Mouse (Mus musculus): Measurements from ENCODE around the gene 2410002F23Rik. TPM values are rescaled to one million over a fixed set of nuclear protein-coding genes. Genes with fewer than 3 reads are reported as not detected.

Gene 2410002F23Rik
- polyA plus RNA-seq (2014; fragmentation: Illumina TruSeq; extraction: RNeasy Lipid Tissue Mini Kit (QIAGEN cat#74804); ENCODE audit: low read depth, low replicate concordance): 65.7 TPM

DNA sequence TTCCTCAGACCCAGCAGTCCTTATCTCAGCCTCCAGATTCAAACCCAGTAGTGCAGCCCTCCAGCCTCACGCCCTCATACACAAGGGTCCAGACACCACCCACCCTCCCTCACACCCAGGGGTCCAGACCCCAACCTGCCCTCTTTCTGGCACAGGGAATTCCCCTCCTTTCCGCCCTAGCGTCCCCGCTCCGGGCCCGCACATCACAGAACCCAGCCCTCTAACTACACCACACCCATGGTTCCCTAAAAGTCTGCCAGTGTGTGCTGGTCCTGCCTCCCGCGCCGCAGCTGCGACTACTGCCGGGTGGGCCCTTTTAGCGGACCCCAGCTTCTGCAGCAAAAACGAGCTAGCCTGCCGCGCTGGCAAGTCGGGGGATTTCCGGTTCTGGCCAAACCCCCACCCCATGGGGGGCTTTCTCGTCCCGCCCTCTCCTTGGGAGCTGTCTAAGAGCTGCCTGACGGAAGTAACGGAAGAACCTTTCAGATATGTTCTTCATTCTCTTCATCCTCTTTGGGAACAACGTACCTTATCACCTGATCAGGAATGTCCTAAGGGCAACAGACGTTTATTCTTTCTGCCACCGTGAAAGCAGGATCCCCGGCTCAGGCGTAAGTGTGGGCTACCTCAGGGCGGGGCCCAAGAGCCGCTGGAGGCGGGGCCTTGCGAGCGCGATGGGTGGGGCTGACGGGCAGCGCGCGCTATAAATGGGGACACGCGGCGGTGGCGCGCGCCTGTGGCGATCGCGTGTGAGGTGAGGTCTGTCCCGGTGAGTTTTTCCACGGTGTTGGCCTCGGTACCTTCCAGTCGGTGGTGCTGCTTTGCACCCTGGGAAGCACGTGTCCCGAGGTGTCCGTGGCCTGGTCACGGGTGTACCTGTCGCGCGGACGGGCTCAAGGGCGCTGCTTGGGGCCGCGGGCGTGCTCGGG is at the start of gene 2410002F23Rik, which contains the start of gene 1700028J19Rik:
Gene 2410002F23Rik (plus strand): TSS at position 668 of the 929 bp plus-strand sequence.
Gene 1700028J19Rik (minus strand): TSS at position 641 of the 929 bp plus-strand sequence.

DNA sequence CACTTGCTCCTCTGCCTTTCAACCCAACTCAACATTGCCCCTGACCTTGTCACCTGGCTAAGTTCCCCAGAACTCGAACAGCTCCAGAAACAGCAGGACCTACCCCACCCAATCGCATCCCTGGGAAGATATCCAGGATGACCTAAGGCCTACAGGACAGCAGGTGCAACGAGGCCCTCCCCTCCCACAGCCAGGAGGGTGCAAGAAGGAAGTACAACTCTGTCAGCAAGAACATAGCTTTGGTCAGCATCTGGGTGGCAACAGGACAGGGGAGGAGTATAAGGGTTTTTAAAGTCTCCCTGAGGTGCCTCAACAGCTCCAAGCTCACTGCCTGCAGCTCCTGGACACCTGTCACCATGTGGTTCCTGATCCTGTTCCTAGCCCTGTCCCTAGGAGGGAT is 48.6 kb upstream of the 2410002F23Rik start, which contains the start of gene Klk1b3:
Gene Klk1b3 (plus strand): TSS at position 301 of the 400 bp plus-strand sequence.

DNA sequence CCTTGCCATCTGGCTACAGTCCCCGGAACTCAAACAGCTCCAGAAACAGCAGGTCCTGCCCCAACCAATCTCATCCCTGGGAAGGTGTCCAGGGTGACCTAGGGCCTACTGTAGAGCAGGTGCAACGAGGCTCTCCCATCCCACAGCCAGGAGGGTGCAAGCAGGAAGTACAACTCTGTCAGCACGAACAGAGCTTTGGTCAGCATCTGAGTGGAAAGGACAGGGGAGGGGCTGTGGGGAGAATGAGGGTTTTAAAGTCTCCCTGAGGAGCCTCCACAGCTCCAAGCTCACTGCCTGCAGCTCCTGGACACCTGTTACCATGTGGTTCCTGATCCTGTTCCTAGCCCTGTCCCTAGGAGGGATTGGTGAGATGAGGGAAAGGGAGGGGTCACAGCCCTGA is 39.4 kb upstream of the 2410002F23Rik start, which contains the start of gene Klk1b4:
Gene Klk1b4 (plus strand): TSS at position 301 of the 400 bp plus-strand sequence.

DNA sequence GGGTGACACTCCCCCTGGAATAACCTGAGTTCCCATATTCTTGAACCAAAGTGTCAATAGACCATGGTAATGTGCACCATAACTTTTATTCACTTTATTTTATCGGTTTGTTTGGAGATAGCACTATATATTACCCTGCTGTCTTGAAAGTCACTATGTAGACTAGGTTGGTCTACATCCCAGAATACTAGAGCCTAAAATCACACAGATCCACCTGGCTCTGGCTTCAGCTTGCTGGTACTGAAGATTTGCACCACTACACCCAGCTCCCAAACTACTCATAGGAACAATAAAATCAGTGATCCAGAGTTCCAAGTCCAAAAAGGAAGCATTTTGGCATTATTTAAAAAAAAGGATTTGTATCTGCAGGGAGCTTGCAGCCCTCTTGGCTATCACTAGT is 30.9 kb upstream of the 2410002F23Rik start, which contains the start of gene Klk1b5:
Gene Klk1b5 (plus strand): TSS at position 301 of the 400 bp plus-strand sequence.

DNA sequence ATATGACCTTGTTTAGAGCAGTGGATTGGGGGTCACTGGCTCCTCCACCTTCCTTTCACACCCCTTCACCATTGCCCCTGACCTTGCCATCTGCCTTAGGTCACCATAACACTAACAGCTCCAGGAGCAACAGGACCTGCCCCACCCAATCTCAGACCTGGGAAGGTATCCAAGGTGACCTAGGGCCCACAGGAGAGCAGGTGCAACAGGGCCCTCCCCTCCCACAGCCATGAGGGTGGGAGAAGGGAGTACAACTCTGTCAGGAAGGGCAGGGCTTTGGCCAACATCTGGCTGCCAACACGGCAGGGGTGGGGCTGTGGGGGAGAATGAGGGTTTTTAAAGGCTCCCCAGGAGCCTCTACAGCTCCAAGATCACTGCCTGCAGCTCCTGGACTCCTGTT is 21.4 kb upstream of the 2410002F23Rik start, which contains the start of gene Klk1:
Gene Klk1 (plus strand): TSS at position 285 of the 400 bp plus-strand sequence.

DNA sequence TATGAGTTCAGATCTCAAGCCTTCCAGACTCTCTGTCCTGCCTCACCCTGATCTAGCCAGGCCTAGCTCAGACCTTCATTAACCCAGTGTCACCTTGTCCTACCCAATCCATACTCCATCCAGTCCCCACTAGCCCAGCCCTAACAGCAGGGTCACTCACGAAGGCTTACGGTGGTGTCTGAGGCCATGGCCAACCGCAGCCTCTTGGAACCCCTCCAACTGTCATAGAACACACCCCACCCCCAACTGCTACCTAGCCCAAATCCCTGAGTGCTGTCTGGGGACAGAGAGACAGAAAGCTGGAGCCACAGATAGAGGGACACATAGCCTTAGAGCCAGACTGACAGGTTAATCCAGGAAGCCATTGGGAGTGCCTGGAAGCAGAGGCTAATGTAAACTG is 10.6 kb upstream of the 2410002F23Rik start, which contains the start of gene Gm36864:
Gene Gm36864 (plus strand): TSS at position 269 of the 400 bp plus-strand sequence.

DNA sequence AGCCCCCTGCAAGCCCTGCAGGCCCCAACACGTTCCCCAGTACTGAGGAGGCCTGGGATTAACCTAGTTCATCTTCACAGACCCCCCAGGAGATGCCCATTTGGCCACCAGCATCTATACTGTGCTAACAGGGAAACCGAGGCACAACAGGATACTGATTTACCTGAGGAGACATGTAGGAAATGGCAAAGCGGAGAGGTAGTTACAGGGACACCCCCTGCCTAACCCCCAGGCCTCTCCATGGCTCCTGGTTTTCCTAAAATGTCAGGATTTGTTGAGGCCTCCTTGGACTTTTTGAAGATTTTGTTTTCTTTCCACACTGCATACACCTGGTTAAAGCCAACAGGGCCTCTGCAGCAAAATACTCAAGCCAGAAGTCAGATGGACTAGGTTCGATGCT is 10.8 kb downstream of the 2410002F23Rik start, which contains the start of gene Acp4:
Gene Acp4 (minus strand): TSS at position 101 of the 400 bp plus-strand sequence.

DNA sequence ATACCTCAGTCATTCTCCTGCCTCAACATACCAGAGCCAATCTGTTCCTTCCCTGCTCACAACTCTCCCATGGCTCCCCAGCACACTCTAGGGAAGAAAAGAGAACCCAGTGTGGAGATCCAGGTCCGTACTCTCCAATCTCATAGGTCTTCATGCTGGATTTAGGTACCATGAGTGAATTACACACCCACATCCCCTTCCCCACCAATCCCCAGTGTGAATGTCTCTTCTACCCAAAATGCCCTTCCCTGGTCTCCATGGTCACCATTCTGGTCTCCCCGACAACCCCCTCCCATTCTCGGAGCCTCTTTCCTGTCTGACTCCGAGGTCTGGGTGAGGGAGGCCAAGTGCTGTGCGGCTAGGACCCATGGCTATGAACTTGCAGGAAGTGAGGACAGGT is 14.6 kb downstream of the 2410002F23Rik start, which contains the start of gene Gm15517:
Gene Gm15517 (plus strand): TSS at position 301 of the 400 bp plus-strand sequence.

Other genes starting within 250 kb of the 2410002F23Rik start
- gene Klk1b26, start 234.6 kb upstream of the 2410002F23Rik start, polyA plus RNA-seq (2014; fragmentation: Illumina TruSeq; extraction: RNeasy Lipid Tissue Mini Kit (QIAGEN cat#74804); ENCODE audit: low read depth, low replicate concordance): not detected
- not detected for gene Klk1b27, start 194.4 kb upstream of the 2410002F23Rik start, polyA plus RNA-seq (2014; fragmentation: Illumina TruSeq; extraction: RNeasy Lipid Tissue Mini Kit (QIAGEN cat#74804); ENCODE audit: low read depth, low replicate concordance)
- not detected for gene Klk1b21, start 144.4 kb upstream of the 2410002F23Rik start, polyA plus RNA-seq (2014; fragmentation: Illumina TruSeq; extraction: RNeasy Lipid Tissue Mini Kit (QIAGEN cat#74804); ENCODE audit: low read depth, low replicate concordance)
- gene Klk1b22, start 134.0 kb upstream of the 2410002F23Rik start, polyA plus RNA-seq (2014; fragmentation: Illumina TruSeq; extraction: RNeasy Lipid Tissue Mini Kit (QIAGEN cat#74804); ENCODE audit: low read depth, low replicate concordance): not detected
- not detected for gene Klk1b16, start 110.0 kb upstream of the 2410002F23Rik start, polyA plus RNA-seq (2014; fragmentation: Illumina TruSeq; extraction: RNeasy Lipid Tissue Mini Kit (QIAGEN cat#74804); ENCODE audit: low read depth, low replicate concordance)
- not detected for gene Klk1b24, start 58.5 kb upstream of the 2410002F23Rik start, polyA plus RNA-seq (2014; fragmentation: Illumina TruSeq; extraction: RNeasy Lipid Tissue Mini Kit (QIAGEN cat#74804); ENCODE audit: low read depth, low replicate concordance)
- not detected for gene Klk1b3, start 48.5 kb upstream of the 2410002F23Rik start, polyA plus RNA-seq (2014; fragmentation: Illumina TruSeq; extraction: RNeasy Lipid Tissue Mini Kit (QIAGEN cat#74804); ENCODE audit: low read depth, low replicate concordance)
- gene Klk1b4, start 39.3 kb upstream of the 2410002F23Rik start, polyA plus RNA-seq (2014; fragmentation: Illumina TruSeq; extraction: RNeasy Lipid Tissue Mini Kit (QIAGEN cat#74804); ENCODE audit: low read depth, low replicate concordance): not detected
- gene Klk1b5, start 30.8 kb upstream of the 2410002F23Rik start, polyA plus RNA-seq (2014; fragmentation: Illumina TruSeq; extraction: RNeasy Lipid Tissue Mini Kit (QIAGEN cat#74804); ENCODE audit: low read depth, low replicate concordance): not detected
- gene Klk1, start 21.4 kb upstream of the 2410002F23Rik start, polyA plus RNA-seq (2014; fragmentation: Illumina TruSeq; extraction: RNeasy Lipid Tissue Mini Kit (QIAGEN cat#74804); ENCODE audit: low read depth, low replicate concordance): 428 TPM
- not detected for gene Gm36864, start 10.5 kb upstream of the 2410002F23Rik start, polyA plus RNA-seq (2014; fragmentation: Illumina TruSeq; extraction: RNeasy Lipid Tissue Mini Kit (QIAGEN cat#74804); ENCODE audit: low read depth, low replicate concordance)
- gene 1700028J19Rik, start within 50 bp of the 2410002F23Rik start, polyA plus RNA-seq (2014; fragmentation: Illumina TruSeq; extraction: RNeasy Lipid Tissue Mini Kit (QIAGEN cat#74804); ENCODE audit: low read depth, low replicate concordance): 0.47 TPM
- not detected for gene Acp4, start 10.7 kb downstream of the 2410002F23Rik start, polyA plus RNA-seq (2014; fragmentation: Illumina TruSeq; extraction: RNeasy Lipid Tissue Mini Kit (QIAGEN cat#74804); ENCODE audit: low read depth, low replicate concordance)
- gene Gm15517, start 14.7 kb downstream of the 2410002F23Rik start, polyA plus RNA-seq (2014; fragmentation: Illumina TruSeq; extraction: RNeasy Lipid Tissue Mini Kit (QIAGEN cat#74804); ENCODE audit: low read depth, low replicate concordance): not detected
- gene Clec11a, start 60.2 kb downstream of the 2410002F23Rik start, polyA plus RNA-seq (2014; fragmentation: Illumina TruSeq; extraction: RNeasy Lipid Tissue Mini Kit (QIAGEN cat#74804); ENCODE audit: low read depth, low replicate concordance): 1.2 TPM
- gene Shank1, start 63.5 kb downstream of the 2410002F23Rik start, polyA plus RNA-seq (2014; fragmentation: Illumina TruSeq; extraction: RNeasy Lipid Tissue Mini Kit (QIAGEN cat#74804); ENCODE audit: low read depth, low replicate concordance): 0.28 TPM
- not detected for gene Syt3, start 137.4 kb downstream of the 2410002F23Rik start, polyA plus RNA-seq (2014; fragmentation: Illumina TruSeq; extraction: RNeasy Lipid Tissue Mini Kit (QIAGEN cat#74804); ENCODE audit: low read depth, low replicate concordance)
- gene 1700008O03Rik, start 139.1 kb downstream of the 2410002F23Rik start, polyA plus RNA-seq (2014; fragmentation: Illumina TruSeq; extraction: RNeasy Lipid Tissue Mini Kit (QIAGEN cat#74804); ENCODE audit: low read depth, low replicate concordance): not detected
- not detected for gene Lrrc4b, start 182.3 kb downstream of the 2410002F23Rik start, polyA plus RNA-seq (2014; fragmentation: Illumina TruSeq; extraction: RNeasy Lipid Tissue Mini Kit (QIAGEN cat#74804); ENCODE audit: low read depth, low replicate concordance)
- gene Aspdh, start 218.7 kb downstream of the 2410002F23Rik start, polyA plus RNA-seq (2014; fragmentation: Illumina TruSeq; extraction: RNeasy Lipid Tissue Mini Kit (QIAGEN cat#74804); ENCODE audit: low read depth, low replicate concordance): not detected
- gene Josd2, start 221.3 kb downstream of the 2410002F23Rik start, polyA plus RNA-seq (2014; fragmentation: Illumina TruSeq; extraction: RNeasy Lipid Tissue Mini Kit (QIAGEN cat#74804); ENCODE audit: low read depth, low replicate concordance): 1.6 TPM
- gene Emc10, start 249.8 kb downstream of the 2410002F23Rik start, polyA plus RNA-seq (2014; fragmentation: Illumina TruSeq; extraction: RNeasy Lipid Tissue Mini Kit (QIAGEN cat#74804); ENCODE audit: low read depth, low replicate concordance): 2.0 TPM
- not detected for gene Fam71e1, start 249.9 kb downstream of the 2410002F23Rik start, polyA plus RNA-seq (2014; fragmentation: Illumina TruSeq; extraction: RNeasy Lipid Tissue Mini Kit (QIAGEN cat#74804); ENCODE audit: low read depth, low replicate concordance)